Mouse (Mus musculus) left cerebral cortex, adult 11 months (tissue): Measurements from ENCODE around the gene Dhh.
A peak's percentile ranks its signal among the peaks of the same experiment; 100 is the strongest.
"Not testable (repeated sequence)": the region's sequence is repeated elsewhere in the genome, so short reads cannot be mapped to it uniquely, and the experiment has no call there.

Experiments used
- DNase-seq: peaks from one replicate; pipeline ENCODE4 v3.0.0; 2022; ENCODE audit warnings: low spot score

The Dhh gene

DNA sequence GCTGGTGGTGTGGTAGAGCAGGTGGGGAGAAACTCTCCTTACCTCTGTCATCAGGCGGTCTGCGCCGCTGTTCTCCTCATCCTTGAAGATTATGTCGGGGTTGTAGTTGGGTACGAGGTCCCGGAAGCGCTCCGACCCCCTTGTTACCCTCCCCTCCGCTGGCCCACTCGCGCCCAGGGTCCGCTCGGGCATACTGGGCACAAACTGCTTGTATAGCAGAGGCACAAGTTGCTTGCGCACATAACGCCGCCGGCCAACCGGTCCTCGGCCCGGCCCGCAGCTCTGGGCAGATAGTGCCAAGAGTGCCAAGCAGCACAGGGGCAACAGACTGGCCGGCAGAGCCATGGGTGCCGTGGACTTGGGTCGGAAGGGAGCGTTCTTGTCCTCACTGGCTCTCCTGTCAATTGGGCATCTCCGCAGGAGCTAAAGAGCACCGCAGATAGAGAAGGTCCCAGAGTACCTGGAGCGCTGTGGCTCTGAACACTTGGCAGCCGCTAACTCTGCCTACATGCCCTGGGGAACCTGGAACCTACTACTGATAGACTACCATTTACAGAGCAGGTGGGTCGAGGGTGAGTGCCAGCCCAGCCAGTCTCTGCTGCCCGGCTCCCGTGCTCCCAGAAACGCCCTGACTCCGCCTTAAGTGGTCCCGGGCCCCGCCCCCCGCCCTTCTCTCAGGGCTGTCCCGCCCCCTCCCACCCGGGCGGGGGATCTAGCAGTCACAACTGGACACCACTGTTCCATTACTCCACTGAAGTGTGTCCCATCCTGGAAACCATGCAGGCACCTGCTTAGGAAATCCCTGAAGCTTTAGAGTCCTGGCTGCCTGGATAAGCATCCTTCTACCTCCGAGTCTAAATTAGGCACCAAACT is at the start of gene Dhh:
Dhh (minus strand) TSS at position 613 of the 873 bp plus-strand sequence.
- no peak for DNase-seq

- no peak for DNase-seq
Measured at GRCm38 (mm10) chr15:98947884-98948283, 49.5 kb upstream of the Dhh start.

DNA sequence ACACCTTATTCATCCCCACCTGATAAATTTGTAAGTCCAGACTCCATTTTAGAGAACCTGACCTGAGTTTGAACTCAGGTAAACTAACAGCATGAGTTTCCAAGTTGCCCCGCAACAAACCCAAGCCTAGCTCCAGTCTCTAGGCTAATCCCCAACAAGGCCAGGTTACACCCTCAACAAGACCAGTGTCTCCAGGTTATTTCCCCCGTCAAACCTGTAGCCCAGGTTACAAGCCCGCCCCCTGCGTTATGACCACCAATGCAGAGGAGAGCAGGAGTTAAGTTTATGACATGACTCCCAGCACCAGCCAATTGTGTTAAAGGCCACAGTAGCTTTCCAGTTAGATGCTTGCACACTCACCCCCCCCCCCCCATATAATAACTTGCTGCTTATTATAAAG is 44.8 kb upstream of the Dhh start:
- no peak for DNase-seq

DNA sequence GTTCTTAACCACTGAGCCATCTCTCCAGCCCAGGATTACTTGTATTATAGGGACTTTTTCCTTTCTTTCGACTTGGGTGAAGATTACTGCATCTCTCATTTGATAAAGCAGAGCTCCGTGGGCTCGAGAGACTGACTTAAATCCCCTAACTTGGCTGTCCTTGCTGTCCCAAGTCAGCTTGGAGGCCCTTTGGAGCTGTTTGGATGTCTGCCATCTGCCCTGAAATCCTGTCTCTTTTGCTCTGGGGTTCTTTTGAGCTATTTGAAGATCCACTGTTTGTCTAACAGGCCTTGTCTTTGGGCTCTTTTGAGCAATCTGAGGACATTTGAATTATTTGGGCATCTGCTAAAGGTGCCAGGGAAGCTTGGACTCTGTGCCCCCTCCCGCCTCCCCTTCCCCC is 43.7 kb upstream of the Dhh start:
- no peak for DNase-seq

DNA sequence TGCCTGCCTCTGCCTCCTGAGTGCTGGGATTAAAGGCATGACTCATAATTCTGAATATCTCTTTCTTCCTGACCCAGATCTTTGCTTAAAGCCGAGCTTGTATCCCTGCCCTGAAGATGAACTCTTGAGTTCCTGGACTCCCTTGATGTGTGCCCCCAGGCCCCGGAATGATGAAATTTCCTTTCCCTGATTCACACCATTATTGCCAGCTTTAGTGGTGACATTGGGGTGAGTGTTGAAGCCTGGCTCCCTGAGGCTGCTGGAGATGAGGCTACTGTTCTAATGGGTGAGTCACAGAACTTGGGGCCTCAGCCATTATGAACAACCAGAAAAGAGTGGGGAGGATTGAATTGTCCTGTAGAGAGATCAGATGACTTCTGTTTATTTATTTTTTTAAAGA is 43.2 kb upstream of the Dhh start:
- DNase-seq: no peak

GRCm38 (mm10) chr15:98940816-98941215 is 42.5 kb upstream of the Dhh start:
- no peak for DNase-seq

DNA sequence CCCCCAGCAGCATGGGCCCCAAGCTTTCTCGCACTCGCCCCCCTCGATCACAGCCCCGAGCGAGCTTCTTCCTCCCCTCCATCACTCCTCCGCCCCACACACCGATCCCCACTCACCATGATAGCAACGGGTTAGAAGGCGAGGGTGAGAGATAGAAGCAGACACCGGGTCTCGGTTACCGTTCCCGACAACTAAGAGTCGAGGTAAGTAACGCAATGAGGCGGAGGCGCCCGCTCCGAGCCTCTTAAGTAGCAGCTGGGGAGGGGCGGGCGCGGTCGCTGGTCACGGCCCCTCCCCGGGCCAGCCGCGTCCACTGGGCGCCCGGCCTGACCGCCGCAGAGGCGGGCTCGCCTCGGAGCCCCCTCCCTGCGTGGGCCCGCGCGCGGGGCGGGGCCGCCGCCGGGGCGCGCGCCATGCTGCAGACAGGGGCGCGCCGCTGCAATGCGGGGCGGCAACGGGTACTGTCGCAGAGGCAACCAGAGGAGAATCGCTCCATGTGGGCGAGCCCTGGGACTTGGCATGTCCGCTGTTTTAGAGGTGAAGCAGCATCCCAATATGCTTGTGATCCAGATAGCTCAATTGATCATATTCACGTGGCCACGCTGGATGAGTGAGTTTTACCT is 36.0 kb upstream of the Dhh start, which contains the start of gene Tuba1b:
Tuba1b (minus strand) TSS at position 349 of the 623 bp plus-strand sequence.
- DNase-seq: peak; percentile 91

DNA sequence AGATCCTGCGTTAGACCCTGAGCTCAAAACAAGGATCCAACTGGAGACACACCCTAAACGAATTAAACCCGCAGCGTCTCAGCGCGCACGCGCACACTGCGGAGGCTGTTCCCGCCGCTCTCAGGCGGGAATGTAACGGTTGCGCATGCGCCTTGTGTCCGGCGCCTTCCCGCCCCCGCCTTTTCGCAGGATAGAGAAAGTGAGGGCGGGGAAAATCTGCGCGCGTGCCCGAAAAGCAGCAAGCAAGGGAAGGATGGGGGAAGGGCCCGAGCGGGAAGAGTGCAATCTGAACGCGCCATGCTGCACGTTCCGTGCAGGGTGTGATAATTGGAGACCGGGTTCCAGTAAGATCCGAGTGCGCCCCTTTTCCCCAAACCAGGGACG is 35.5 kb upstream of the Dhh start:
- peak; percentile 91 for DNase-seq

DNA sequence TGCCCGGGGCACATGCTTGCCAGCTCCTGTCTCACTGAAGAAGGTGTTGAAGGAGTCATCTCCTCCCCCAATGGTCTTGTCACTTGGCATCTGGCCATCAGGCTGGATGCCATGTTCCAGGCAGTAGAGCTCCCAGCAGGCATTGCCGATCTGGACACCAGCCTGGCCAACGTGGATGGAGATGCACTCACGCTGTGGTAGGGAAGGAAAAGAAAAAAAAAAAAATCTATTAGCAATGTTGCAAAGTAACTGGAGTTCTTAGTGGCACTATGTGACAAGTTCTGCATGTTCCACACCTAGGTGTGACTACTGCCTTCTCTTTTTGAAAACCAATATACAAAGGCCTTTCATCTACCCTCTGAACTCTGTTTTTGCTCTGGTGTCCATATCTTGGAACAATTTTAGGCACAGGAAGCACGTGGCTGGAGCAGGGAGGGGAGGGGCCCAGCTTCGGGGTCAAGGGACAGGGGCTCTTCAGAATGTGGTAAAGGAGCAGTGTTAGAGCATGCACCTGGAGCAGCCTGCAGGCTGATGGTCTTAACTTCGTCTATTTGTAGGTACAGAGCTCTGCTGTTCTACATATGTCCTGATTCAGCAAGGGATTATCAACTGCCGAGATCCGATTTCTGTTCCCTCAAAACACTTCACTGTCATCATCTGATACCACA is 34.8 kb upstream of the Dhh start:
- not testable (repeated sequence) for DNase-seq

DNA sequence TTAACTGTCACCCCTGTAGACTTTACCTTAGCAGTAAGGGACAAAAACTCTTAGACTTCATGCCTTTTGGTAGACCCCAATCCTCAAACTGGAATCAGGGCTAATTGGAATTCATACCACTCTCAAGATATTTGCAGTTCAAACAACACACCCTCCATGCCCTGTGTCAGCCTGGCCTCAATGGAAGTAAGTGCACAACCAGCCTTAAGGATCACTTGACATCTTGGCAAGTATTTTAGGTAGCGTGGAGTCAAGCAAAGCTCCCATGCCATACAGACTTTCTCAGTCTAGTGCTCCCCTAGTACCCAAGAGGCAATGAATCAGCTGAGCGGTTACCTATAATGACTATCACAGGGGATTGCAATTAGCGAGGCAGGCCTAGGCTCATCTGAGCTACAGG is 32.7 kb upstream of the Dhh start:
- no peak for DNase-seq

GRCm38 (mm10) chr15:98930017-98930734 is 31.8 kb upstream of the Dhh start:
- no peak for DNase-seq

- DNase-seq: peak; percentile 51
Measured at GRCm38 (mm10) chr15:98928598-98929240, 30.4 kb upstream of the Dhh start.

DNA sequence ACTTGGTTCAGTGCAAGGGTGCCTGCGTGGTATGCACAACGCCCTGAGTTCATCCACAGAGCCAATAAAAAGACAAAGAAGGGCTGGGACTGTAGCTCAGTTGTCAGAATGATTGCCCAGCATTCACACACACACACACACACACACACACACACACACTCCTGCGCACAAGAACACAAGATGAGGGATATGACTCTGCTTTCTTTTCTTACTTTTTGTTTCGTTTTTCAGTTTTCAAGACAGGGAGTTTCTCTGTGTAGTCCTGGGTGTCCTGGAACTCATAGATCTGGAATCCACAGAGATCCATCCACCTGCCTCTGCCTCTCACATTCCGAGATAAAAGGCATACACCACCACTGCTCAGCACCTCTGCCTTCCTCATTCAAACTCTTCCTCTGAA is 29.2 kb upstream of the Dhh start:
- no peak for DNase-seq

GRCm38 (mm10) chr15:98924682-98925081 is 26.3 kb upstream of the Dhh start:
- DNase-seq: no peak

DNA sequence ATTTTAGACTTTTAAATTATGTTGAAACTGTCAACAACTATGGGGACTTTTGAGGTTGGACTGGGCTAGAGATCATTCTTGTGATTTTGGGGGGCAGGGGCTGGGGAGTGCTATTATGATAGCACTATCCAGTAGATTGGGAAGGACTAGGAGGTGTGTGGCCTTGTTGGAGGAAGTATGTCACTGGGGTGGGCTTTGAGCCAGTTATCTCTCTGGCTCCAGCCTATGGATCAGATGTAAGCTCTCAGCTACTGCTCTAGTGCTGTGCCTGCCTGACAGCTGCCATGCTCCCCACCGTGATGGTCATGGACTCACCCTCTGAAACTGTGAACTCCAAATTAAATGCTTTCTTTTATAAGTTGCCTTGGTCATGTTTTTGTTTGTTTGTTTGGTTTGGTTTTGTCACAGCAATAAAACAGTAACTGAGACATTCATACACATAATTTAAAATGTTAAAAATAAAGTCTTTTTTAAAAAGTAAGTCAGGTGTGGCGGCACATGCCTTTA is 24.7 kb upstream of the Dhh start:
- no peak for DNase-seq

DNA sequence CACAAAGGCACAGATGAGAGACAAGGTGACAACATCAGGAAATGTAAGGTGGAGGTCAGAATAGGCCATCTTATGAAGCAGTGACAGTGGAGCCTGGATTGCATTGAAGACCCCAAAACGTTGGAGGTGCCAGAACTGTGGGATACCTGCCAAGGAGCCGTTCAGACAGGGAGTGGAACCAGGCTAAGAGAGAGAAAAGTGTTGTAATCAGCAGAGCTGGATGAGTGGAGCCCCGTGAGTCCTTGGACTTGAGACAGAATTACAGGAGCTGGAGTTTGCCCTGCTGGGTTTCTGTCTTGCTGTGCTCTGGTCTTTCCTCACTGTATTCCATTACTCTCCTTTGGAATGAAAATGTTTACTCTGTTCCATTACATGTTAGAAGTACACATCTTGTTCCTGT is 24.2 kb upstream of the Dhh start:
- no peak for DNase-seq

DNA sequence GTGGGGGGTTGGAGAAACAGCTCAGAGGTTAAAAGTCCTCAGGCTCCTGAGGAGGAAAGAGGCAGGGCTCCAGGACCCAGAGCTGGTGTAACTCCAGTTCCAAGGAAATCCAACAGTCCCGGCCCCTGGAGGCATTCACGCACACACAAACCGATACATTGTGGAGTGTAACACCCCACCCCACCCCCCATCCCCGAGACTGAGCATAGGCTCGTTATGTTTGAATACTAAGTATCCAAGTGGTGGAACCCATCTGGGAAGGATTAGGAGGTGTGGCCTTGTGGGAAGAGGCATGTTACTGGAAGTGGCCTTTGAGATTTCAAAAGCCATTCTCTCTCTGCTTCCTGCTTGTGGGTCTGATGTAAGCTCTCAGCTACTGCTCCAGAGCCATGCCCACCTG is 23.2 kb upstream of the Dhh start:
- no peak for DNase-seq

DNA sequence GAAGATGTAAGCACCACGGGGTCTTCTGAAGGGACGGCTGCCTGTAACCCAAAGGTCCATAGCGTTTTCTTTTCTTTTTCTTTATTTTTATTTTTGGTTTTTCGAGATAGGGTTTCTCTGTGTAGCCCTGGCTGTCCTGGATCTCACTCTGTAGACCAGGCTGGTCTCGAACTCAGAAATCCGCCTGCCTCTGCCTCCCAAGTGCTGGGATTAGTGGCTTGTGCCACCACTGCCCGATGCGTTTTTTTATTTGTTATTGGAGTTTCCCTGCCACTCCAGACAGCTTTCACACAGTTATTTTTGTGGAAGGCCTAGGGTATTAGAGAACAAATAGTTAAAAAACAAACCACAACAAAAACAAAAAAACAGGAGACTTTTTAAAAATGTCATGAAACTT is 20.2 kb upstream of the Dhh start:
- not testable (repeated sequence) for DNase-seq

- peak; percentile 98 for DNase-seq
Measured at GRCm38 (mm10) chr15:98917538-98918498, 19.5 kb upstream of the Dhh start, which contains the start of gene Lmbr1l. TSS of gene Lmbr1l (minus strand) at chr15:98918231.

- no peak for DNase-seq
Measured at GRCm38 (mm10) chr15:98917091-98917490, 18.8 kb upstream of the Dhh start.
